Mouse (Mus musculus): ENCODE results near the gene Pkig.

The Pkig gene

DNA sequence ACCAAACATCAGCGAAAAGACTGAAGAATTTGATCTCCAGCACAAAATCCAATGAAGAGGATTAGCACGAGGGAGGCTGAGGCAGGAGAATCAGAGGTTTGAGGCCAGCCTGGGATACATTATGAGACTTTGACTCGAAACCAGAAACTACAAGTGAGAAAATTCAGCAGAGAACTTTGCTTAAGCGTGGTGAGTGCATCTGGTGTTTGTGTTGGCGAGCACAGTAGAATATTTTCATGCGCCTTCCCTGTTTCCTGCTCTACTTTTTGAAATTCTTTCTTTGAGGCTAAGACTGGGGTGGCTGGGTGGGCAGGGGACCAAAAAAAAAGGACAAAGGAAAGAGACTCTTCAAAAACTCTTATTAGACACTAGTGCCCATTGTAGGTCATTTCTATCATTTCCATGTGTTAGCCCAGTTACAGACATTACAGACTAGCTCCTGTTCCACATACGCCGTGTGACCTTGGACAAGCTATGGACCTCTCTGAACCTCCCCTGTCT, 53.2 kb downstream of the Pkig start:
- no peak for DNase-seq (ENCODE audit: low spot score)

DNA sequence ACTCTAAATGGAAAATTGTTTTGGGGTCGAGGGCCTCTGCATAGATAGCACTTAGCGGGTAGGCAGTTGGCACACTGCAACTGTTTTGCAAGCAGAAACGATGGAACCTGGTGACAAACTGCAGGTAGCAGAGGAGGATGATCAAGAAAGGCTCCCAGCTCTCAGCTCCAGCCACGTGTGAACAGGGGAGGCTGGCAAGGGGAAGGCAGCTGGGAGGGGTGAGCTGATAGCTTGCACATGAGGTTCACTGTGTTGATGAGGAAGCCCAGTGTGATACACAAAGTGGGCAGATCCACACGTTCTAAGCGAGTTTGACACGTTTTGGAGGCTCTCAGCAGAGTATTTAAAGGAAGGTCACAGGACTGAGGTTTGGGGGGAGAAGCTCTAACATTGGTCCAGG, 54.3 kb downstream of the Pkig start:
- no peak for DNase-seq (ENCODE audit: low spot score)

DNA sequence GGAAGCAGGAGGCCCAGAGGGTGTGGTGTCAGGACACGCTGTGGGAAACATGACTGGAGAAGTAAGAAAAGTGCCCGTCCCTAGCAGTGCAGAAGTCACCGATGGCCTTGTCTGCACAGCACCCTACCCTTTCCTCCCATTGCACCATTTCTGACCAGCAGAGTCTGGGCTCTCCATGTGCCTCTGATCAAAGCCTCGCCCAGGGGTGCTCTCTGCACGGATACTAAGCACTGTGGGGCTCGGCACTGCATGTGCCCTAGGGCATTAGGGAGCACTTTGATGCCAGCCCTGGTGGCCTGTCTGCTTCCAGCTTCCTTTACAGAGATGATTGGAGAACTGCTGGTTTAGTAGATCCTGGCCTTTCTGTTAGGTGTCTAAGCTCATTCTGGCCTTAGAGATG, 54.7 kb downstream of the Pkig start:
- DNase-seq (ENCODE audit: low spot score): no peak

DNA sequence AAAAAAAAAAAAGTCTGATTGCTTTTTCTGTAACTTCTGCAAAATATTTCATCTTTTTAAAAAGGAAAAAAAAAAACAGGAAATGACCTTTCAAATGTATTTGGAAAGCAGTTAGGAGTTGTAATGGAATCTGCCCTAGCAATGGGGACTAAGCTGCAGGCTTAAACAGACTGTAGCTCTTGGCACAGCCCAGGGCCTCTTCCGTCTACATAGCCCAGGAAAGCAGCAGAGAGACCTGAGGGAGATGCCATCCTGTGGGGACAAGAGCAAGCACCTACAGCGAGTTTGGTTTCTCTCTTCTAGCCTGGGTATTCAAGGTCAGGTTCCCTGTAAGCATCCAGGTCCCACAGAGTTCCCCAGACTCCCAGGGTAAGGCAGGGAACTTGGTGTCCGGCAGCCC, 55.2 kb downstream of the Pkig start:
- no peak for DNase-seq (ENCODE audit: low spot score)

DNA sequence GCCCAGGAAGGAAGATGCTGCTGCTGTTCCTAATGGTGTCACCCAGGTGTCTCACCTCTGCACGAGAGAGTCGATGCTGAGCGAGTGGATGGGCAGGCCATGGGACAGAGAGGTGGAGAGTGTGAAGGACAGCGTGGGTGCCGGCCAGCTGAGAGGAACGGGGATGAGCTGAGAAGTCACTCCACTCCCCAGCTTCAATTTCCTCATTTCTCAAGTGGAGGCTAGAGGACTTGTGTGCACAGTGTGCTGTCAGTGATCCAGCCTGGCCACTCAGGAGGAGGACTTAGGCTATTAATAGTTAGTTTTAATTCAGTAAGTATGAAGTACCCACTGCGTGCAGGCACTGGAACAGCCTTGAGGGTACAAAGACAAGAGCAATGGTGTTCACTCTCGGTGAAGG, 58.3 kb downstream of the Pkig start:
- DNase-seq (ENCODE audit: low spot score): no peak

DNA sequence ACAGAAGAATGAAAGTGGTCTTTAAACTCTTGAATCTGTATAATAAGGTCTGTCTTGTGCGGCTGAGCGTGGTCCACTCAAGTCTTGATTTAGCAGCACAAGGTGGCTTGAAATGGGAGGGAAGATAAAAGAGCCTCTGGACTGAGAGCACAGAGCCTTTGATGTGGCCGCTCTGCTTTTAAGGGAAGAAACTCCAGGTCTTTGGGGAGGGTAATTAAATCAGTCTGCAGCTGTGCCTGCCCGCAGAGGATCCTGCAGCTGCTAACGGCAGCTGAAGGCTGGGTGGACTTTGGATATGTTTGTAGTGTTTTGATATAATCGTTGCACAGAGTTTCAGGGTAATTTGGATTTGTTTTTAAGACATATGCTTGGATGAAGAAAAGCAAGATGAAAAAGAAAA, 58.7 kb downstream of the Pkig start:
- peak; percentile 10 for DNase-seq (ENCODE audit: low spot score)

DNA sequence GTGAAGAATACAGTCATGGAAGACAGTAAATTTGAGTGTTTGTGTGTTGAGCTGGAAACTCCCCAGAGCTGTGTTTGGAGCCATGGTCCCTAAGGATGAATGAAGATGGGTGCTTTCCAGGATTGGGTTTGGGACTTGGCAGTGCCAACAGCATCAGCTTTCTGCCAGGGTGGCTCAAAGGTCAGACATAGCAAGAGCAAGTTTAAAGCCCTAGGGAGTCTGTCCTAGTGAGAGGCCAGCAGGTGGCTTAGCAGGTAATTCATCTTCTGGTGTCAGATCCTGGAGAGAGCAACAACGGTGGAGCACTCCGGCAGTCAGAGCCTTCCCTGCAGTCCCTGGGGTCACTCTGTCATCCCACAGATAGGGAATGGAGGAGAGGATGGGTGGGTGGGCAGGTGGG, 60.3 kb downstream of the Pkig start:
- DNase-seq (ENCODE audit: low spot score): no peak

DNA sequence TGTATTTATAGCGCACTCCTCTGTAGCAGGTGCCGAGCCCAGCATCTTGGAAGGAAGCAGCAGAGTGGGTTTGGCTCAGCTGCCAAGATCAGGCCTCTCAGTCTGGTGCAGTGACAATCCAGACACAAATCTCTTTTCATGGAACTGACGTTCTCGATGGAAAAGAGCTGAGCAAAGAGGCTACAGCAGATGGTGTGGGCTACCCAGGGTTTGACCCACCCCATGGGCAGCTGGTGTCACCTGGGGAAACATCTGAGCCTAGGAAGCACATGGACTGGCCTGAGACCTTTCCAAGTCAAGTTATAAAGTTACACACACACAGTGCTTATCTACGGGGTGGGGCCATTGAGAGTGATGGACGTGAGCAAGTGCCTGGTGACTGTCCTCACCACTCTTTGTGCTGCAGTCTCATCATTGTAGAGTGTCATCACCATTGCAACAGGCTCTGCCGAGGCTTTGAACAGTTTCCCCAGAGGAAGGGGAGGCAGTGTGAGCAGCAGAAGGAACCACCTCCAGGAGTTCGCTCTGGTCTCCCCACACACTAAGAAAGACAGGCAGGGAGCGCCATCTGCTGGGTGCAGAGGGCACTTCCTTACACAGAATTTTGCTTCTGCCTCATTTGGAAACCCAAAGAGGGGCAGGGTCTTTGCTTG, 60.9 kb downstream of the Pkig start:
- peak; percentile 95 for DNase-seq (ENCODE audit: low spot score)

DNA sequence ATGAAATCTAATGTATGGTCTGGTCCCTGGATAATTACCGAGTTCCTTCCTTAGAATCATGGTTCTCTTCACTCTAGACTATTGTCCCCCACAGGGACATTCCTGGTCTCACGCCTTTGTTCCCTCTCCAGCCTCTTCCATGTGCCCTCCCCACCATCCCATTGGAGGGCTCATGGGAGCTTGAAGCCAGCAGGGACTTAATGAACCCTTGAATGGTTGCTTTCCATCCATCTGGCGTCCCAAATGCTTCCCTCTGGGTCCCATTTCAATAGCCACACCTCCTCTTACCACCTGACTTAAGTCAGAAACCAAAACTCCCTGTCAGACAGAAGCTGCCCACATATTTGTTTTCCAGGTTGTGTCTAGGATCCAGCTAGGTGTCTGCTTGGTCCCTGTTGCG, 61.4 kb downstream of the Pkig start:
- no peak for DNase-seq (ENCODE audit: low spot score)

DNA sequence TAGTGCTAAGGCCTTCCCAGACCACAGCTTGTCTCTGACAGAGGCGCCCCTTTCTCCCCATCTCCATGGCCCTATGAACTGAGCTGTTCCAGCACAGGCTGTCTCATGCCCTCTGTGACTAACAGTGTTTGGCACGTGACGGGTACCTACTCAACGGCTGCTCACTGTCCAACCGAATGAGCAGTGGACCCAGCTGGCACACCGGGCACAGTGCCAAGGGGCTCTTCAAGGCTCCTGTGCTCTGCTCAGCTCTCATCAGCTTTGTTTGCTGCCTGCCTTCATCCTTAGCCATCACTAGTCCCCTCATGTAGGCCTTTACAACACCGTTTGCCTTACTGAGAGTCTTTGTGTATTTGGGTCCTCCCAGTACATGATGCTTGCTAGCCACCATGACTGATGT, 64.4 kb downstream of the Pkig start:
- DNase-seq (ENCODE audit: low spot score): no peak

DNA sequence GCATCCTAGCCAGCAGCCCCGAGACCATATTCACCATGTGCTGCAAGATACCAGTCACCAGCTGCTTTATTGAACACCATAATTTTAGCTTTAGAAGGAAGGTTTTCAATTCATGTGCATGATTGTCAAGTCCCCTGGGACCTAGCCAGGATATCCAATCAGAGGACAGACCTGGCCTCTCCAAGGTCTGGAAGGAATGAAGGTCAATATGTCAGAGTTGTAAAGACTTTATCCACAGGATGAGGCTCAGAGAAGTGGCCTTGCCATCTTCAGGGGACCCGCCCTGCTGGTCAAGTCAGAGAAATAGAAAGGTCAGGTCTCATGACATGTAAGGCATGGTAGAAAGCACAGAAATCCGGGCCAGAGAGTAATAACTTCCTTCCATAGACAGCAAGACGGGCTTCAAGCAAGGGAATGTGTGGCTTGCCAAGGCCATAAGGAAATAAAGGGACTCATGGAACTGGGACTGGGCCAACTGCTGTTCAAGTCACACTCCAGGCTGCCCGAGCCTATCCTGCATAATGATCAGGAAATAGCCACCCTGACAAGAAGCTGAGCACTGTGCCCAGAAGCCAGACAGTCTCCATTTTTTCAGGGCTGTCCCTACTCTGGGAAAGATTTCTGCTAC, 68.7 kb downstream of the Pkig start:
- DNase-seq (ENCODE audit: low spot score): no peak

DNA sequence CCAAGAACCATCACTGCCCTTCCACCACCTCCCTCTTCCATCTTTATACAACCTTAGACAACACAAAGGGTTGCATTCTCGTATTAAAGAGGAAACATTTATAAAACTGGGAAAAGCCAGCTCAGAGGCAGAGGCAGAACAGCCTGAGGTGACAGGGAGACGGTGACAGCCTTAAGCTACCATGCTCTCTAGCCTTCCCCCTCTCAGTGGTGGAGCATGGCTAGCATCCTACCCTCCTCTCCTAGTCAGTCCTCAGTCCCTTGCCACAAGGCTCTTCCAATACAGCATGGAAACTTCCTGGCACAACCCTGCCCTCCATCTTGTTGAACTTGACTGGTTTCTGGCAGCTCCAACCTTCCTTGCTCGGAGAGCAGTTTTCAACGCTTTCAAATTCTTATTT, 70.1 kb downstream of the Pkig start:
- no peak for DNase-seq (ENCODE audit: low spot score)

DNA sequence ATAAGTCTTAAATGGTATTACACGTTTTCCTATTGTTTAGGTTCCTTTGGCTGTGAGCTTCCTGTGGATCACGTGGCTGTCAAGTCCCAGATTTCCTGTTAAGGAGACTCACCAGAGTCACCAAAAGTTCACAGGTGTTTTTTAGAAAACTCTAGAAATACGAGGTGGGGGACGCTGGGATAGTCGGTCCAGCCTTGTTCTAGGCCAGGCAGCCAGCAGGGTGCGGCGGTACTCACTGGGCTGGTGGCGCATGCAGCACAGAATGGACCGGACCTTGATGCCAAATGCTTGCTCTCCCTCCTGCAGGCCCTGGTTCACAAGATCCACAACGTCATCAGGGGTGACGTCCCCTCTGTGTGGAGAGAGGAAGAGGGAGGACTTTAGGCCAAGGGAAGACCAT, 73.8 kb downstream of the Pkig start:
- DNase-seq (ENCODE audit: low spot score): no peak

DNA sequence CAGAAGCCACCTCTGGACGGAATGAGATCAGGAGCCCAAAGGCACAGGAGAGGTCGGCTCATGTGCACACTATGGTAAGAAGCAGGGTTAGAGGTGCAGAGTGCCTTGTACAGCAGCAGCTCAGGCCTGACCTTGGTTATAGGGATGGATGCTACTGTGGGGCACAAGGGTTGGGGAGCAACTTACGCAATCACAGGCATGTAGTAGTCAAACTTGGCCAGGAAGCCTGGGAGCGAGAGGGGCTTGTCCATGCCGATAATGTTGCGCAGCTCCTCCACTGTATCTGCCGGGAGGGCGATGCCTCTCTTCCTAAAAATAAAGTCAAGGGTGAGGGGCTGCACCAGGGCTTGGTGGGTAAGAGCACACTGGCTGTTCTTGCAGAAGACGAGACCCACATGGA, 77.0 kb downstream of the Pkig start:
- no peak for DNase-seq (ENCODE audit: low spot score)

DNA sequence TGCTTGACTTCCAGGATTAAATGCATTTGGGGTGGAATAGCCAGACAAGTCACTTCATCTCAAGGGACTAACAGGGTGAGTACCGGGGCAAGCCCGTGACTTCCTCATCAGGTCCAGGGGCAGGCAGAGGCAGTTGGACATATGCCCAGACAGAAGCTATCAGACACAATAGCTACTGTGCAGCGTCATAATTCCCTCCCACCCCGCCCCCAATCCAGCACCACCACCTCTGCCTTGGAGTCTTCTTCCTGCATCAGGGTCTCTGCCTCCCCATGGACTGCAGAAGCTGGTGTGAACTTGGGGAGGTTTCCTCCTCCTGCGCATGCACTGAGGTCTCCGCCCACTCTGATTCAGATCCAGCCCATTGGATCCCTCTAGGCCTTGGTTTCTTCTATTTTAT, 77.8 kb downstream of the Pkig start:
- DNase-seq (ENCODE audit: low spot score): no peak

DNA sequence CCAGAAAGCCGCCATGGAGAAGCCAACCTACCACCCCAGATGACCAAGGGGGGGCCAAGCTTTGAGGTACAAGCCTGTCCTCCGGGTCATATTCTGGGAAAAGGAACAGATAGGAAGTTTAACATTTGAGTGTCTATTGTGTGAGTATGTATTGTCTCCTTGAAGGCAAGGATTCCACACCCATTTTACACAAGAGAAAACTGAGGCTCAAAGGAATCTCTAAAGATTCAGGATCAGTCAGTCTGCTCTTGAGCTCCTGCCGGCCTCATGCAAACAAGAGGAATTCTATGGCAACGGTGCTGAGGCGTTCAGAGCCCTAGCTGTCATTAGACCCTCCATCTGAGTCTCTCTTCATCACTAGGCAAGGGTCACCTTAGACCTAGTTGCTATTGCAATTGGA, 84.5 kb downstream of the Pkig start:
- no peak for DNase-seq (ENCODE audit: low spot score)

DNA sequence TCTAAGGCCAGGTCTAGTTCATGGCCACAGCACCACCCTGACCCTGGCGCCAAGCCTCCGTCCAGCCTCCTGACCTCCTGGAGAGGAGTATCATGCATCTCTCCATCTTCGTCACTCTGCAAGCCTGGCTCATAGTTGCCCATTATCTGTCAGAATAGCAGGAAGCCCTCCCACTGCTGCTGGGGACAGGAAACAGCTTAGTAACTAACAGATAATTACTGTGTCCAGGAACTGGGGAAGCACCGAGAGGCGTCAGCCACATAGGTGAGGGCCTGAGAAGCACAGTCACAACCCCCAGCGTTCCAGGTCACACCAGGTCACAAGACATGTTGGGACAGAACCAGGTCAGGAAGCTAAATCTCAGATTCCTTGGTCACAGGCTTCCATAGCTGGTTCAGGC, 85.2 kb downstream of the Pkig start:
- no peak for DNase-seq (ENCODE audit: low spot score)

DNA sequence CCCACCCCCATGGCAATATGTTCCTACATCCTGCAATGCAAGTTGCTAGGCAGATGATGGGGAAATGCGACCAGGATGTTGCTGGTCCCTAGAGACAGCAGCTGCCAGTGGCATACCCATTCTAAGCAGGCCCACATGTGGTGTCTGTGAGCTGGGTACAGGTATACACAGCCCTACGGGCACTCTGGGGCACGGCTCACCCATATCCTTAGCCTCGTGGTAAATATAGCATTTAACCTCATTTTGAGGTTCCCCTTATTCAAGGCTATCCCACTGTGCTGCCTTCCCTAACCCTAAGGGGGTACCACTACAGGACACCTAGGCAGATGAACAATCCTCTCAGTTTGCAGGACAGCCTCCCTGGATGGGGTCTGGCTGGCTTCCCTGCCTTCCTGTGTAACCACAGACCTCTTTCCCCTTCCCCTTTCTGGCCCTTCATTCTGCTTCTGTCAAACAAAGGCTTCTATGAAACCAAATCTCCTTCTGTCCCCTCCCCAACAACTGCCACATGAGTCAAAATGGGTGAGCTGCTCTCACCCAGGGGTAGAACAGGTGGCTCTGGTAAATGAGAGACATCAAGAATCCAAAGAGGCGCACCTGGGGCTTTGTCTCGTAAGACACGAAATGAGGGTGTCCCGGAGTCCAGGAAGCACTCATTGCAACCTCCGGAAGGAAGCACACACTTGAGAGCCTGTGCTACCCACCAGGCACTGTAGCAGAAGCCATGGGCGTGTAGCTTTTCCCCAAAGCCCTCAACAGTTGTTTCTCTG, 86.8 kb downstream of the Pkig start:
- no peak for DNase-seq (ENCODE audit: low spot score)

DNA sequence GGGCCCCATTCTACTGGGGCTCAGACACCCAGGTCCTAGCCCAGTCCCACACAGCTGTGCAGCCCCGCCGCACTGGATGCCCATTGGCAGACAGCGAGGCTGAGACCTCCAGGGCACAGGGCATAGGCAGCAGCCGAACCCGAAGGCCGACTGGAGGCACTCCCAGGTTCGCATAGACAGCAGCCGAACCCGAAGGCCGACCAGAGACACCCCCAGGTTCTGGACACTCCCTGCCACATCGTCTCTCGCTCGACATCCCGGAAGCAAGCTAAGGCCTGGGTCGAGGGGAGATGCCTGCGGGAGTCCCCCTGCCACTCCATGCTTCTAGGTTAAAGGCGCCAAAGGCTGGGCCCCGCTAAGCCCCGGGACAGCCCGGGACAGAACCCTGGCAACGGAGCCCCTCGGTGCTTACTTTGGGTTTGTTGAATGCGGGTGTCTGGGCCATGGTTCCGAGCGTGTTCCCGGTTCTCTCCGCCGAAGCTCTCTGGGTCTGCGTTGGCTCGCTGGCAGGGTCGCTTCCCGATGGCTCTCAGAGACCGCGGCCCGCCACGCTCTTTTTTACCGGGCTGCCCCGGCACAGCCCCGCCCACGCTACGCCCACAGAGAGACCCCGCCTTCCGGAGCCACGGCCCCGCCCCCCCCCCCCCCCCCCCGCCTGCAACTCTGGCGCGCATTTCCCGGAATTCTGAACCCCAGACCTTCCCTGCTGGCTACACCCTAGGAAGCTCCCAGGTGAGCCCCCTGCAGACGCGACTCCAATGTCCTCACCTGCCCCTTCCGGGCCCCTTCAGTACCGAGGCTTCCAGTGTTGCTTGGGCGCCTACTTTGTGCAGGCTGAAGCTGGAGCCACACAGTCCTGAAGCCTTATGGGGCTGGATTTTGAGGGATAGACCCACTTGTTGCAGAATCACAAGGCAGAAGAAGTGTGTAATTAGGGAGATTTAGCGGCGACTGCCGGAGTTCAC, 91.7 kb downstream of the Pkig start, which contains the start of gene Ada:
Gene Ada (minus strand): TSS at position 593 of the 965 bp plus-strand sequence.
- DNase-seq (ENCODE audit: low spot score): peak; percentile 73

DNA sequence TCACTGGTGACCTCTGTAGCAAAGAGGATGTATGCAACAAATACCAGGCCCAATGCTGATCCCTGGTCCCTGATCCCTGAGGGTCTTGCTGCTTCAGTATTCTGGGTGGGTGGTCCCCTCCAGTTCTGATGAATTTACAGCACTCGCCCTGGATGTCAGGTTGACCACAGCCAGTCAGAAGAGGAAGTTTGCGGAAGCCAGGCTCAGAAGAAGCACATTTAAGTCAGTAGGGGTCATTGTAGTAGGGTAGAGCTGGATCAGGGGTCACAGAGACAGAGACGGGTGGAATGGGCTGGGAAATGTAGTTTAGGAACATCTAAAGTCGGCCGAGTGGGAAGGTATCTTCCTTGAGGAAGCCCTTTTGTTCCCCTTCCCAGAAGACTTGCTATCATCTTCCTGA, 96.0 kb downstream of the Pkig start:
- DNase-seq (ENCODE audit: low spot score): no peak

DNA sequence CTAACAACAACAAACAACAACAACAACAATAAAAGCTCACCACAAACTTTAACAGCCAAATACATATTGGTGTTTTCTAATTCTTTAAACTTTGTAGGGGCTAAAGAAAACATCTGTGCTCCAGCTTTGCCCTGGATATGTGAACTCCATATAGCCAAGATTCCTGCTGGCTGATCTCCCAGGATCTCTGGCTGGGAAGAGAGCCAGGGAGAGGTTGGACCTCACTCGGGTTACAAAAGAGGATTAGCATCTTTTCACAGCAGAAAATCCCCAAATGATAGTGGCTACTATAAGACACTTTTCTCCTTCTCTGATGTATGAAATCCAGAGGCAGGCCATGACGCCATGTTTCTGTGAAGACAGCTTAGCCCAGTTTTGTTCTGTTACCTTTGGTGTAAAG, 98.5 kb downstream of the Pkig start:
- DNase-seq (ENCODE audit: low spot score): no peak

DNA sequence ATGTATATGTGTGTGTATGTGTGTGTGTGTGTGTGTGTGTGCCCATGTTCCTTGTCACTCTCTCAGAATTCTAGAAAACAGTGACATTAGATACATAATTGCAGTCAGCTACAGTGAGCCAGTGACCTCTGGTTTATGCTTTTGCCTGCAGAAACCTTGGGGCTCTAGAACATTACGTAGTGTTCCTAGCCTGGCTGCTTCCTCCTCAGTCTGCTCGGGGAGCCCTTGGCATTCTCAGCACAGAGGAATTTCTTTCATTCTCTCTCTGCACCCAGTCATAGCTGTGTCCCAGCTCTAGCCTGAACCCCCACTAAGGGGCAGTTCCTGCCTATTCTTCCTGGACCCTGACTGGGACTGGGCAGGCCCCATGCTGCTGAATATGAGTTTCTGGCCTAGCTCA, 100.0 kb downstream of the Pkig start:
- DNase-seq (ENCODE audit: low spot score): no peak

All from retina, embryonic 14.5 days (tissue).